ENCODE assay signal across 8 mouse cellular contexts in genomic region chr14:20544467-20545411, GRCm38 (mm10). TPM values are rescaled to one million over a fixed set of nuclear protein-coding genes. Genes with fewer than 3 reads are reported as not detected.
A peak's percentile ranks its signal among the peaks of the same experiment; 100 is the strongest.
DNase-seq lines count a peak whose midpoint lies in the region; ATAC-seq and TF ChIP-seq lines count a peak whose summit lies in the region.

No protein-coding gene starts in this region.

- DNase-seq in gastrocnemius, adult 2 months, result no peak
- no peak for DNase-seq in gastrocnemius, postnatal 14 days
- DNase-seq in forebrain, embryonic 10.5 days (ENCODE audit: extremely low spot score, low spot score), result no peak
- DNase-seq in liver, adult 2 months (ENCODE audit: extremely low read depth, low read depth, low spot score), result no peak
- no peak for DNase-seq in stomach, postnatal 0 days (ENCODE audit: low spot score)
- DNase-seq in adrenal gland, adult 2 months, result no peak
- no peak for DNase-seq in adrenal gland, postnatal 10 days

- H3K27ac ChIP-seq in gastrocnemius, adult 2 months, result peak overlapping the region; percentile 98
- H3K27ac ChIP-seq in forebrain, embryonic 10.5 days, result peak overlapping the region; percentile 40; the same call in 1 of the 2 replicates
- H3K27ac ChIP-seq in liver, adult 2 months (replicated peaks; ENCODE audit: insufficient read depth, low read depth, low read length), result no peak overlapping the region
- H3K27ac ChIP-seq in stomach, postnatal 0 days (replicated peaks), result no peak overlapping the region

- H3K36me3 ChIP-seq in E14TG2a.4 (ENCODE audit: insufficient read depth, low read length), result peaks cover 18% of the 10 kb centered on the region
- peaks cover 34% of the 10 kb centered on the region for H3K36me3 ChIP-seq in forebrain, embryonic 10.5 days (replicated peaks)
- no peaks in the 10 kb centered on the region for H3K36me3 ChIP-seq in liver, adult 2 months (ENCODE audit: control insufficient read depth, insufficient read depth, low read length)
- peaks cover 4% of the 10 kb centered on the region; the same call in 1 of the 2 replicates for H3K36me3 ChIP-seq in stomach, postnatal 0 days (ENCODE audit: control insufficient read depth, insufficient read depth, low read length)

- peak overlapping the region; percentile 59 for H3K4me2 ChIP-seq in stomach, postnatal 0 days (replicated peaks; ENCODE audit: low read depth)

- intact Hi-C loops in gastrocnemius, adult 2 months (cut with DNase I), result loop anchor here (5.0 kb wide), 2 partner anchors 67 to 152 kb away; partner anchors contain the start of gene Mrps16
- intact Hi-C loops in gastrocnemius, postnatal 14 days (cut with DNase I; ENCODE audit: low total_unique reads), result no loop called here

- no peak for TF ChIP-seq CTCF in gastrocnemius, adult 2 months (IDR thresholded peaks at IDR 0.05)
- TF ChIP-seq CTCF in E14TG2a.4 (conservative IDR thresholded peaks at IDR 0.05; ENCODE audit: low read length), result no peak
- TF ChIP-seq CTCF in liver, adult 2 months (IDR thresholded peaks at IDR 0.05; ENCODE audit: low read depth, low read length), result no peak
- no peak for TF ChIP-seq CTCF in stomach, postnatal 0 days (IDR thresholded peaks at IDR 0.05; ENCODE audit: low read depth)

- ATAC-seq in stomach, postnatal 0 days (ENCODE audit: low FRiP score, low TSS enrichment), result no peak

- H3K27me3 ChIP-seq in E14TG2a.4 (ENCODE audit: insufficient read depth, low read length), result no peaks in the 10 kb centered on the region
- no peaks in the 10 kb centered on the region for H3K27me3 ChIP-seq in forebrain, embryonic 10.5 days (ENCODE audit: poor library complexity, severe bottlenecking)
- H3K27me3 ChIP-seq in liver, adult 2 months (ENCODE audit: control insufficient read depth, insufficient read depth, low read length), result no peaks in the 10 kb centered on the region
- no peaks in the 10 kb centered on the region for H3K27me3 ChIP-seq in stomach, postnatal 0 days (ENCODE audit: control insufficient read depth, insufficient read depth, low read length)

- no peaks in the 10 kb centered on the region for H3K9me3 ChIP-seq in E14TG2a.4 (ENCODE audit: low read length)
- no peaks in the 10 kb centered on the region for H3K9me3 ChIP-seq in forebrain, embryonic 10.5 days
- H3K9me3 ChIP-seq in stomach, postnatal 0 days (ENCODE audit: control insufficient read depth, low read length), result no peaks in the 10 kb centered on the region

- TF ChIP-seq EP300 in stomach, postnatal 0 days (optimal IDR thresholded peaks at IDR 0.05), result no peak

- peaks cover 4% of the 10 kb centered on the region; the same call in 1 of the 2 replicates for H3K79me2 ChIP-seq in liver, adult 2 months (ENCODE audit: control insufficient read depth, insufficient read depth, low read length)

- no peak for TF ChIP-seq POLR2A in liver, adult 2 months (IDR thresholded peaks at IDR 0.05; ENCODE audit: extremely low read depth, insufficient read depth, low read length)

- WGBS in forebrain, embryonic 10.5 days, result 82% methylated on average over 7 of the region's 7 CpGs
- 64% methylated on average over 7 of the region's 7 CpGs for WGBS in liver, adult 2 months
- WGBS in stomach, postnatal 0 days, result 55% methylated on average over 7 of the region's 7 CpGs

- H3K4me1 ChIP-seq in E14TG2a.4 (replicated peaks; ENCODE audit: low read depth, low read length), result peaks cover 13% of the 10 kb centered on the region
- H3K4me1 ChIP-seq in forebrain, embryonic 10.5 days, result peaks cover 17% of the 10 kb centered on the region
- H3K4me1 ChIP-seq in liver, adult 2 months (ENCODE audit: control insufficient read depth, insufficient read depth, low read length), result peaks cover 6% of the 10 kb centered on the region; the same call in 1 of the 2 replicates
- H3K4me1 ChIP-seq in stomach, postnatal 0 days (replicated peaks; ENCODE audit: control insufficient read depth, insufficient read depth), result no peaks in the 10 kb centered on the region; the same call in 1 of the 2 replicates

- no peak overlapping the region for H3K9ac ChIP-seq in liver, adult 2 months (ENCODE audit: low read depth, low read length)
- no peak overlapping the region for H3K9ac ChIP-seq in stomach, postnatal 0 days (ENCODE audit: low read length)

- H3K4me3 ChIP-seq in gastrocnemius, adult 2 months, result peak overlapping the region; percentile 99
- peak overlapping the region; percentile 94 for H3K4me3 ChIP-seq in E14TG2a.4 (replicated peaks; ENCODE audit: low read length)
- peak overlapping the region; percentile 86 for H3K4me3 ChIP-seq in forebrain, embryonic 10.5 days
- peak overlapping the region; percentile 96; the same call in 1 of the 2 replicates for H3K4me3 ChIP-seq in liver, adult 2 months (ENCODE audit: insufficient read depth, low read depth, low read length)
- H3K4me3 ChIP-seq in stomach, postnatal 0 days (ENCODE audit: low read depth, low read length), result peak overlapping the region; percentile 80

RNA-seq across cellular contexts. Expression of gene Ppp3cb, which starts 1.6 kb away (rescaled TPM):
- total RNA-seq in gastrocnemius, adult 2 months (2021), result 100 to 1,000 TPM; 170 to 204 TPM
- 100 to 1,000 TPM; 101 to 107 TPM for total RNA-seq in gastrocnemius, postnatal 14 days (2021)
- polyA plus RNA-seq in forebrain, embryonic 10.5 days (2016; fragmentation: Nextera tagmentation; extraction: Ambion mirVana), result 44.7 and 48.5 TPM in 2 replicates
- 23.0 and 24.8 TPM in 2 replicates for total RNA-seq in liver, adult 2 months (2014; rRNA removed)
- polyA plus RNA-seq in liver, adult 2 months (2012; rRNA removed), result 4.4 and 4.5 TPM in 2 replicates
- polyA plus RNA-seq in stomach, postnatal 0 days (2015; fragmentation: Nextera tagmentation; extraction: Ambion mirVana), result 21.2 and 22.7 TPM in 2 replicates
- 10 to 100 TPM; 55.2 to 71.6 TPM for total RNA-seq in adrenal gland, adult 2 months (2021)
- 2.1 and 2.8 TPM in 2 replicates for polyA plus RNA-seq in adrenal gland, adult 2 months (2012; rRNA removed)
- total RNA-seq in adrenal gland, postnatal 10 days (2021), result 10 to 100 TPM; 65.9 to 86.4 TPM

RNA-seq across cellular contexts. Expression of gene Mss51, which starts 48.0 kb away (rescaled TPM):
- total RNA-seq in gastrocnemius, adult 2 months (2021), result 100 to 1,000 TPM in 1 of 2 experiments, 10 to 100 TPM in 1; 78.1 to 157 TPM
- total RNA-seq in gastrocnemius, postnatal 14 days (2021), result 1 to 10 TPM; 3.2 to 5.8 TPM
- polyA plus RNA-seq in forebrain, embryonic 10.5 days (2016; fragmentation: Nextera tagmentation; extraction: Ambion mirVana), result 1.3 TPM in 2 replicates
- 0.18 and 0.20 TPM in 2 replicates for total RNA-seq in liver, adult 2 months (2014; rRNA removed)
- 0.10 and 0.16 TPM in 2 replicates for polyA plus RNA-seq in liver, adult 2 months (2012; rRNA removed)
- 0.18 and 0.38 TPM in 2 replicates for polyA plus RNA-seq in stomach, postnatal 0 days (2015; fragmentation: Nextera tagmentation; extraction: Ambion mirVana)
- total RNA-seq in adrenal gland, adult 2 months (2021), result under 1 TPM; 0.21 to 0.61 TPM
- 0.07 and 0.10 TPM in 2 replicates for polyA plus RNA-seq in adrenal gland, adult 2 months (2012; rRNA removed)
- total RNA-seq in adrenal gland, postnatal 10 days (2021), result 1 to 10 TPM; 2.3 to 3.0 TPM

Comparison
In these comparisons a context has a peak if more than half of its experiments do, and no peak if none do; other contexts are left out.
1. RNA of gene Mss51, which starts 48.0 kb away (total RNA-seq): 78.1 to 157 TPM in gastrocnemius, adult 2 months; 3.2 to 5.8 TPM in gastrocnemius, postnatal 14 days, 2.3 to 3.0 TPM in adrenal gland, postnatal 10 days, 0.21 to 0.61 TPM in adrenal gland, adult 2 months and 0.18 to 0.20 TPM in liver, adult 2 months; every median in the first group is over 10 times any median in the second.
2. H3K27ac ChIP-seq: peak in gastrocnemius, adult 2 months (single experiment) and forebrain, embryonic 10.5 days (single experiment); none in liver, adult 2 months (single experiment) and stomach, postnatal 0 days (single experiment).
3. Peak in every context shown above with its lines, with median percentiles within 50 percentile points of each other: H3K4me3 ChIP-seq.